Mouse (Mus musculus): Measurements from ENCODE around the gene Ptprd. TPM values are rescaled to one million over a fixed set of nuclear protein-coding genes. Genes with fewer than 3 reads are reported as not detected.

The Ptprd gene
- polyA plus RNA-seq, 1 experiment from 2014 or later, result 14.0 TPM

DNA sequence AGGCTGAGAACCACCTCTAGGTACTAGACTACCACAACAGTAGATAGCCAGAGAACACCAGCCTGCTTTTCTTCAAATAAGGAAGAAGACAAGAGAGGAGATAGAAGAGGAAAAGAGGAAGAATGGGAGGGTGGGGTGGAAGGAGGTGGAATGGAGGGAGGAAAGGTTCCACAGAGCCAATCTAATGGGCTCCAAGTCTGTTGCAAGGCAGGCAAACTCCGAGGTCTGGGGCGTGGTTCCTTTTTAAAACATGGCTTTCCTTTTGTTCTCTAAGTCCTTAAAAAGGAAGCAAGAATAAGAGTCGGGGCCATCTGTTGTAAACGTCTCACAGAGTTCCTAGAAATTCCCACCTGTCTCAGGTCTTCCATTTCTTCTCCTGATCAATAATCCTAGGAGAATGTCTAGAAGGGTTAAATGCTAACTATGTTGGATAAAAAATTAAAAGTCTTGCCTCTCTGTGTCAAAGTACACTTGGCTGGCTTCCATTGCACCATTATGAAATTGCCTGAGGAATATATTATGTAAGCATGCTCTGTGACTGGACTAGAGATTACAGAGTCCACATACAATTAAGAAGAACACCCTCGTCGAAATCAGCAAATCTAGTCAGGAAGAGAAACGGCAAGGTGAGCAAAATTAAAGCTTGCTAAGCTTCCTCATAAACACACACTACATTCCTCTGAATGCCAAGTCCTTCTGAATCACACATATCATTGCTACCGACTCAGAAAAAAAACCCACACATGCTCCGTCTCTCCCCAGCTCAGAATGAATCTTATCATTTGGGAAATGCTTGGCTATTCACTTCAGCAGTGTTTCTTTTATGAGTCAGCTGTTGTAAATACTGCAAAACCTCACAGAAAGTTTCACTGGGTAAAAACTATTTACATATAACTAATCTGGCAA lies 1787.2 kb downstream of the Ptprd start:
- no peaks in the 10 kb centered on the region for H3K27me3 ChIP-seq (ENCODE audit: control insufficient read depth, insufficient read depth, low read length)
- H3K27ac ChIP-seq (ENCODE audit: low read depth, low read length), result no peak overlapping the region
- H3K9me3 ChIP-seq (replicated peaks; ENCODE audit: control insufficient read depth, low read length), result no peaks in the 10 kb centered on the region
- H3K4me1 ChIP-seq (ENCODE audit: control insufficient read depth, insufficient read depth, low read length), result no peaks in the 10 kb centered on the region
- no peak overlapping the region for H3K9ac ChIP-seq (ENCODE audit: low read depth, low read length)
- 0 out of 2 replicates have a peak overlapping the region, but pooled peaks have one; percentile 2 for H3K4me2 ChIP-seq
- WGBS (ENCODE audit: insufficient replicate concordance), result 65% methylated on average over 9 of the region's 9 CpGs
- no peak overlapping the region for H3K4me3 ChIP-seq (ENCODE audit: low read depth, low read length)
- H3K36me3 ChIP-seq (ENCODE audit: control insufficient read depth, insufficient read depth, low read length), result no peaks in the 10 kb centered on the region
- ATAC-seq (replicated peaks; ENCODE audit: insufficient number of reproducible peaks, low FRiP score, low TSS enrichment), result no peak

DNA sequence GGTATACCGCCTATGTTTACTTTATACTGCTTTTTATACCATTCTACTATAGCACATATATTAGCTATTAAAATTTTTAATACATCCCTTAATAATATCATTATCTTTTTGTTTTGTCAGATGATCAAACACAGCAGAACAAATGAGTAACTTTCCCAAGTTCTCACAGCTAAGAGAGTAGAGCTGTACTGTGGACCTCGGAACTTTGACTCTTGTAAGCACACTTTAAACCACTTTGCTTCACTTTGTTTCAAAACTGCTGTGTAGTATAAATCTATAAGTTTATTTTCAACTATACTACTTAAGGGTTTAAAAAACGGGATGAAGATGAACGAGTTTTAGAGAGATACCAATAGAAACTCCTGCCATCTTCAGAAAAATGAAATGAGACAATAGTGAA lies 1789.6 kb downstream of the Ptprd start:
- H3K9ac ChIP-seq (ENCODE audit: low read depth, low read length), result no peak overlapping the region
- ATAC-seq (replicated peaks; ENCODE audit: insufficient number of reproducible peaks, low FRiP score, low TSS enrichment), result no peak
- H3K4me3 ChIP-seq (ENCODE audit: low read depth, low read length), result no peak overlapping the region
- H3K27ac ChIP-seq (ENCODE audit: low read depth, low read length), result no peak overlapping the region
- WGBS (ENCODE audit: insufficient replicate concordance), result 80% methylated on average over 4 of the region's 4 CpGs
- no peaks in the 10 kb centered on the region for H3K36me3 ChIP-seq (ENCODE audit: control insufficient read depth, insufficient read depth, low read length)
- H3K9me3 ChIP-seq (replicated peaks; ENCODE audit: control insufficient read depth, low read length), result no peaks in the 10 kb centered on the region
- no peaks in the 10 kb centered on the region for H3K27me3 ChIP-seq (ENCODE audit: control insufficient read depth, insufficient read depth, low read length)
- no peak overlapping the region for H3K4me2 ChIP-seq
- H3K4me1 ChIP-seq (ENCODE audit: control insufficient read depth, insufficient read depth, low read length), result no peaks in the 10 kb centered on the region

DNA sequence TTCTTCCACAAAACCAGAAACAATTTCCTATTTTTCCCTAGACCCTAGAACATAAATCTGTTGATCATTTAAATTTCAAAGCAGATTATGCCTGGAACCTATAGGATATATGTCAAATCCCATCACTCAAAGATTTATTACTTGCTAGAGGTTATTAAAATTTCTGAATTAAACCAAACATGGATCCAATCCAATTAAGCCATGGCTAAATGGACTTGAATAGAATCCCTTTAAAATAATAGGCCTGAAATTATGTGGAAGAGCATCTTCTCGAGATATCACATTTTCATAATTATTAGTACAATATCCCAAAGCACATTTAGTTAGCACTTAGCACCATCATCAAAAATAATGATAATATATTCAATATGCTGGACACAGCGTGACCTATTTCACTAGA lies 1792.1 kb downstream of the Ptprd start:
- Histone ChIP-seq H3K27me3 (ENCODE audit: control insufficient read depth, insufficient read depth, low read length) (no peaks in the 10 kb centered on the region), H3K9me3 (replicated peaks; ENCODE audit: control insufficient read depth, low read length) (no peaks in the 10 kb centered on the region), H3K9ac (ENCODE audit: low read depth, low read length) (no peak overlapping the region), H3K36me3 (ENCODE audit: control insufficient read depth, insufficient read depth, low read length) (no peaks in the 10 kb centered on the region), H3K4me3 (ENCODE audit: low read depth, low read length) (no peak overlapping the region), H3K27ac (ENCODE audit: low read depth, low read length) (no peak overlapping the region), H3K4me1 (ENCODE audit: control insufficient read depth, insufficient read depth, low read length) (no peaks in the 10 kb centered on the region), H3K4me2 (no peak overlapping the region)
- no peak for ATAC-seq (replicated peaks; ENCODE audit: insufficient number of reproducible peaks, low FRiP score, low TSS enrichment)
- WGBS (ENCODE audit: insufficient replicate concordance), result 85% methylated on average over 2 of the region's 2 CpGs

DNA sequence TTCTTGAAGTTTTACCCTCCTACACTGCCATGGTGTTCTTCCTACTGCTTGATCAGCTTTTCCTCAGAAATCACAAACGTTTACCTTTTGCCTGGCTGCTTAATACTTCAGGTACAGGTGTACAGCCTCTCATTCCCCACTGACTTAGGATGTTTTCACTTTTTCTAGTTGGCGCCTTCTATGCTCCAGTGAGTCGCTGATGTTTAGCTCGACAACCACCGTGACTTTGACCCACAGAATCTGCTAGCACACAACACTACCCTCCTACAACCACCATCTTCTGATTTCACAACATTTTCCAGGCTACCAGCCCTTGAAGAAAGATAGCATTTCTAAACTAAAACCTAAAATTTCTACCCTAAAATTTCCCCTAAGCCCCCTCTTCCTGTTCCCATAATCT lies 1794.1 kb downstream of the Ptprd start:
- Histone ChIP-seq H3K4me3 (ENCODE audit: low read depth, low read length) (no peak overlapping the region), H3K4me2 (no peak overlapping the region), H3K9ac (ENCODE audit: low read depth, low read length) (no peak overlapping the region), H3K27ac (ENCODE audit: low read depth, low read length) (no peak overlapping the region), H3K4me1 (ENCODE audit: control insufficient read depth, insufficient read depth, low read length) (no peaks in the 10 kb centered on the region), H3K36me3 (ENCODE audit: control insufficient read depth, insufficient read depth, low read length) (no peaks in the 10 kb centered on the region), H3K9me3 (replicated peaks; ENCODE audit: control insufficient read depth, low read length) (no peaks in the 10 kb centered on the region), H3K27me3 (ENCODE audit: control insufficient read depth, insufficient read depth, low read length) (no peaks in the 10 kb centered on the region)
- 81% methylated on average over 5 of the region's 5 CpGs for WGBS (ENCODE audit: insufficient replicate concordance)
- ATAC-seq (replicated peaks; ENCODE audit: insufficient number of reproducible peaks, low FRiP score, low TSS enrichment), result no peak

DNA sequence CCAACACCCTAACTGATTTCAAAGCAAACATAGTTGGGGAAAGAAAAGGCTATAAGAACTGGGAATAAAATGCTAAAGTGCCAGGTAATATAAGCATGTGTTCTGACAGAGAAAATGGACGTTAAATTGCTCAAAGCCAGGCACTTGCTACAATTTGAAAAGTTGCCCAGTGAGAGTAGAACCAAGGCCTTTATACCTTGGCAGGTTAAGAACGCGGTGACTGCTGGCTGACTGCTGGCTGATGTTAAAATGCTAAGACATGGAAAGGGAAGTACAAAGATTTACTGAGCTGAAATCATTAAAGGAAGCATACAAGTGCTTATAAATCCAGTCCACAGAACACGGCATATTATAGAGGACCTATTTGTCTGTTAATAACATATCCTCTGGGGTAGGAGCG lies 1796.1 kb downstream of the Ptprd start:
- Histone ChIP-seq H3K4me1 (ENCODE audit: control insufficient read depth, insufficient read depth, low read length) (no peaks in the 10 kb centered on the region), H3K9me3 (replicated peaks; ENCODE audit: control insufficient read depth, low read length) (no peaks in the 10 kb centered on the region), H3K4me2 (no peak overlapping the region), H3K36me3 (ENCODE audit: control insufficient read depth, insufficient read depth, low read length) (no peaks in the 10 kb centered on the region), H3K9ac (ENCODE audit: low read depth, low read length) (no peak overlapping the region), H3K4me3 (ENCODE audit: low read depth, low read length) (no peak overlapping the region), H3K27me3 (ENCODE audit: control insufficient read depth, insufficient read depth, low read length) (no peaks in the 10 kb centered on the region), H3K27ac (ENCODE audit: low read depth, low read length) (no peak overlapping the region)
- 88% methylated on average over 5 of the region's 5 CpGs for WGBS (ENCODE audit: insufficient replicate concordance)
- no peak for ATAC-seq (replicated peaks; ENCODE audit: insufficient number of reproducible peaks, low FRiP score, low TSS enrichment)

DNA sequence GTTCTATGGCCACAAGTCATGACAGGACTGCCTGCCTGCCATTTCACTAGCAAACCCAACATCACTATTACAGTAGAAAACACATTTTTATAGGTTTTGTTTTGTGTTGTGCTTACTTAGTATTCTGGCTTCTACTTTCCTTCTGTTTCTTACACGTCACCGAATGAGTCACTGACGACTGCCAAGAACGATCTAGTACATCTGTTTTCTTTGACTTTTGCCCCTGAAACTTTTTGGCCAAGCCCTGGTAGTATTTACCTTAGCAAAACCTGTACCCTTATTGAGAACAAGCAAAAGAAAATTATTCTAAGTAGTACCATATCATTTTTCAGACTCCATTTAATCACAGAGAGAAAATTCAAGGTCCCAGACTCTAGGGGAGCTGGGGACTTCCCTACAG lies 1797.2 kb downstream of the Ptprd start:
- Histone ChIP-seq H3K9me3 (replicated peaks; ENCODE audit: control insufficient read depth, low read length) (no peaks in the 10 kb centered on the region), H3K4me2 (no peak overlapping the region), H3K9ac (ENCODE audit: low read depth, low read length) (no peak overlapping the region), H3K27me3 (ENCODE audit: control insufficient read depth, insufficient read depth, low read length) (no peaks in the 10 kb centered on the region), H3K4me3 (ENCODE audit: low read depth, low read length) (no peak overlapping the region), H3K4me1 (ENCODE audit: control insufficient read depth, insufficient read depth, low read length) (no peaks in the 10 kb centered on the region), H3K27ac (ENCODE audit: low read depth, low read length) (no peak overlapping the region), H3K36me3 (ENCODE audit: control insufficient read depth, insufficient read depth, low read length) (no peaks in the 10 kb centered on the region)
- no peak for ATAC-seq (replicated peaks; ENCODE audit: insufficient number of reproducible peaks, low FRiP score, low TSS enrichment)
- WGBS (ENCODE audit: insufficient replicate concordance), result 75% methylated on average over 4 of the region's 4 CpGs

DNA sequence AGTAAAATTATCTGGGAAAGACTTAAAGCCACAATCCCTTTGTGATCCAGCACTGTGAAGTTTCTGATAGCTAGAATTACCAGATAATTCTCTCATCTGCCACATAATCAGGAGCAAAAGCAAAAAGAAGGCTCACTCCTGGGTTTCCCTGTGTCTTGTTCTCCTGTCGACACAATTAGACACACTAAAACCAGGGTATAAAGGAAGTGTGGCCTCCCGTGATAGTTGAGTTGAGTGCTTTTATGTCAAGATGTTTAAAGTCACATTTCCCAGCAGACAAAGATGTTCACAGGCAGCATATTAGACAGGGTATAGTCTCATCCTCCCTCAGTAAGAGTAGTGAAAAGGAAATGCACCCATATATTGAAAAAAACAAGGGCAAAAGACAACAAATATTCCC lies 1801.7 kb downstream of the Ptprd start:
- no peak overlapping the region for H3K9ac ChIP-seq (ENCODE audit: low read depth, low read length)
- no peaks in the 10 kb centered on the region for H3K27me3 ChIP-seq (ENCODE audit: control insufficient read depth, insufficient read depth, low read length)
- H3K4me1 ChIP-seq (ENCODE audit: control insufficient read depth, insufficient read depth, low read length), result no peaks in the 10 kb centered on the region
- no peaks in the 10 kb centered on the region for H3K9me3 ChIP-seq (replicated peaks; ENCODE audit: control insufficient read depth, low read length)
- H3K4me2 ChIP-seq, result no peak overlapping the region
- WGBS (ENCODE audit: insufficient replicate concordance), result 30% methylated on average over 2 of the region's 2 CpGs
- no peak overlapping the region for H3K4me3 ChIP-seq (ENCODE audit: low read depth, low read length)
- H3K27ac ChIP-seq (ENCODE audit: low read depth, low read length), result no peak overlapping the region
- H3K36me3 ChIP-seq (ENCODE audit: control insufficient read depth, insufficient read depth, low read length), result no peaks in the 10 kb centered on the region
- no peak for ATAC-seq (replicated peaks; ENCODE audit: insufficient number of reproducible peaks, low FRiP score, low TSS enrichment)

DNA sequence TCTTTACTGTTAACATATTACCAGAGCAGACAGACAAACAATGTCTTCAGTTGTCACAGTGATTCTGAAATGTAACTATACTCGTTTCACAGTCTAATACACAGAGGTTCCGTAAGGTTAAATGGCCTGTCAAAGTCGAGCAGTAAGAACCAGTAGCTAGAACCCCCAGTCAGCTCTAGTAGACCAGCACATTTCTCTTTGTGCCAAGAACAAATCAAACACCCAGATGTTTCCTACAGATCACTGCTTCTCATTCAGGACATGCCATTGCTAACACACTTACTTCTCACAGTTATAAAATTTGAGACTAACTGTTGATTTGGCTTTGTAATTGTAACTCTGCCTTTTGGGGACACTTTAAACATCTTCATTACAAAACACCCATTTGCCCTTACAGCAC lies 1802.6 kb downstream of the Ptprd start:
- WGBS (ENCODE audit: insufficient replicate concordance), result 72% methylated on average over 3 of the region's 3 CpGs
- no peaks in the 10 kb centered on the region for H3K36me3 ChIP-seq (ENCODE audit: control insufficient read depth, insufficient read depth, low read length)

DNA sequence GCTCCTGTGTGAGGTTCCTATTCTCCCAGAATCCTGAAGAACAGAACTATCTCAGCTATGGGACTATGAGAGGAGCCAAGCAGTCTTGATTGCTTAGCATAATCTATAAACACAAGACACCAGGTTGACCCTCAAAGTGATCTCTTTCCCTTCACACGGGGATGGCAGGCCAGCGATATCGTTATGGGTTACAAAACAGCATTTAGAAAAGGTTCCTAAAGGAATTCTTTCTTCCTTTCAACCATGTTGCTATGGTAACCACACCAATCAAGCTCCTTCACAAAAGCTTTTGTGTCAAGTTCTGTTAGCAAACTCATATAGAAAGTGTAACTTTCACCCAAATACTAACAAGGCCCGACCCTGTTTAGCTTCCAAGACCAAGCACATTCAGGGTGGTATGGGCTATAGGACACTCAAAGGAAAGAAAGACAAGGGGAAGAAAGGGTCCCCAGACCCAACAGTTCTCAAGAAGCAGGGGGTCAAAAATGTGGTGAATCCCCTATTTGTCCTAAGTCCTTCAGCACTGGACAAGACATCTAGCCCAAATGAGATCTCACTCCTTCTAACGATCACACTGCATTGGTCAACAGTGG lies 1805.8 kb downstream of the Ptprd start:
- 78% methylated on average over 5 of the region's 5 CpGs for WGBS (ENCODE audit: insufficient replicate concordance)
- H3K9ac ChIP-seq (ENCODE audit: low read depth, low read length), result no peak overlapping the region
- H3K4me2 ChIP-seq, result no peak overlapping the region
- no peaks in the 10 kb centered on the region for H3K4me1 ChIP-seq (ENCODE audit: control insufficient read depth, insufficient read depth, low read length)
- H3K36me3 ChIP-seq (ENCODE audit: control insufficient read depth, insufficient read depth, low read length), result no peaks in the 10 kb centered on the region
- no peaks in the 10 kb centered on the region for H3K9me3 ChIP-seq (replicated peaks; ENCODE audit: control insufficient read depth, low read length)
- H3K27me3 ChIP-seq (ENCODE audit: control insufficient read depth, insufficient read depth, low read length), result no peaks in the 10 kb centered on the region
- no peak overlapping the region for H3K27ac ChIP-seq (ENCODE audit: low read depth, low read length)
- no peak overlapping the region for H3K4me3 ChIP-seq (ENCODE audit: low read depth, low read length)
- no peak for ATAC-seq (replicated peaks; ENCODE audit: insufficient number of reproducible peaks, low FRiP score, low TSS enrichment)

More for the DNA sequence above, 1802.6 kb downstream of the Ptprd start:
- no peaks in the 10 kb centered on the region for H3K4me1 ChIP-seq (ENCODE audit: control insufficient read depth, insufficient read depth, low read length)
- no peak for ATAC-seq (replicated peaks; ENCODE audit: insufficient number of reproducible peaks, low FRiP score, low TSS enrichment)
- H3K27ac ChIP-seq (ENCODE audit: low read depth, low read length), result no peak overlapping the region
- H3K9me3 ChIP-seq (replicated peaks; ENCODE audit: control insufficient read depth, low read length), result no peaks in the 10 kb centered on the region
- H3K9ac ChIP-seq (ENCODE audit: low read depth, low read length), result no peak overlapping the region
- H3K27me3 ChIP-seq (ENCODE audit: control insufficient read depth, insufficient read depth, low read length), result no peaks in the 10 kb centered on the region
- no peak overlapping the region for H3K4me3 ChIP-seq (ENCODE audit: low read depth, low read length)
- no peak overlapping the region for H3K4me2 ChIP-seq
